In the genomic region with DNA sequence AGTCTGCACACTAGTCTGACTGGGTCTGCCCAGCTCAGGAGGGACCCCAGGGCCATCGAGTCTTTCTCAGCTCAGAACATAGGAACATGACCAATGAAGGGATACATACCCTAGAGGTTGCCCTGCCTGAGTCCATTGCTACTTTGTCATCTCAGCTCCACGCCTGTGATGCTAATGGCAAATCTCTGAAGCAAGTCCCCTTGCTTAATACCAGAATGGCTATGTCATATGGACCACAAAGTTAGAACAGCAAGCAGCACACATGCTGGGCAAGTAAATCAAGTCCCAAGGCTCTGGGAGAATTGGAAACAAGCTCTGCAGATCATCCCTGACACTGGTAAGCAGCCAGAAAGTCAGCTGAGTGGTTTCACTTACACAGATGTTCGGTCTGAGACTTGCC, we compare ENCODE assay signal across 51 mouse cellular contexts. TPM values are rescaled to one million over a fixed set of nuclear protein-coding genes. Genes with fewer than 3 reads are reported as not detected.
"Had no signal": no experiment of that assay in that cellular context is flagged by ENCODE, and none has a peak within 500 bp of the region (broad histone marks: within the 10 kb centered on the region; RNA-seq: fewer than 3 reads in every experiment).

No protein-coding gene starts in this region.

- ATAC-seq: hindbrain, embryonic 16.5 days; hindbrain, postnatal 0 days; inflammation-experienced regulatory T-cells, adult 6 months; intestine, embryonic 15.5 days; intestine, embryonic 16.5 days; intestine, postnatal 0 days had no signal

- H3K27me3 ChIP-seq: heart, embryonic 12.5 days; heart, embryonic 13.5 days; heart, embryonic 15.5 days; hindbrain, embryonic 12.5 days; hindbrain, embryonic 13.5 days; hindbrain, embryonic 15.5 days; intestine, embryonic 15.5 days; kidney, embryonic 15.5 days had no signal

- H3K4me2 ChIP-seq: heart, embryonic 11.5 days; heart, embryonic 12.5 days; heart, embryonic 13.5 days; heart, embryonic 15.5 days; hindbrain, embryonic 12.5 days; hindbrain, embryonic 13.5 days; hindbrain, embryonic 14.5 days; hindbrain, embryonic 15.5 days; intestine, embryonic 15.5 days; kidney, embryonic 15.5 days had no signal

- H3K4me1 ChIP-seq: hindbrain, embryonic 10.5 days; hindbrain, embryonic 12.5 days; hindbrain, embryonic 13.5 days; hindbrain, embryonic 15.5 days; intestine, embryonic 15.5 days had no signal

- H3K9ac ChIP-seq: heart, embryonic 12.5 days; heart, embryonic 13.5 days; heart, embryonic 15.5 days; hindbrain, embryonic 12.5 days; hindbrain, embryonic 13.5 days; hindbrain, embryonic 14.5 days; hindbrain, embryonic 15.5 days; intestine, embryonic 15.5 days; kidney, embryonic 15.5 days had no signal

- H3K9me3 ChIP-seq: heart, embryonic 13.5 days; heart, embryonic 15.5 days; hindbrain, embryonic 10.5 days; hindbrain, embryonic 12.5 days; hindbrain, embryonic 13.5 days; hindbrain, embryonic 15.5 days; intestine, embryonic 15.5 days; kidney, embryonic 15.5 days had no signal

- H3K4me3 ChIP-seq: heart, embryonic 12.5 days; heart, embryonic 13.5 days; heart, embryonic 15.5 days; hindbrain, embryonic 10.5 days; hindbrain, embryonic 12.5 days; hindbrain, embryonic 13.5 days; hindbrain, embryonic 15.5 days; intestine, embryonic 15.5 days; kidney, embryonic 15.5 days; layer of hippocampus, adult 2 months; left cerebral cortex, adult 2 months had no signal

- H3K27ac ChIP-seq: heart, embryonic 13.5 days; heart, embryonic 15.5 days; hindbrain, embryonic 10.5 days; hindbrain, embryonic 12.5 days; hindbrain, embryonic 13.5 days; hindbrain, embryonic 14.5 days; hindbrain, embryonic 15.5 days; hindbrain, postnatal 0 days; intestine, embryonic 15.5 days; kidney, embryonic 15.5 days; kidney, postnatal 0 days; layer of hippocampus, adult 2 months; left cerebral cortex, adult 2 months had no signal

- DNase-seq: heart, postnatal 14 days; heart, postnatal 36 days; heart, postnatal 4 days; kidney, adult 11 months; kidney, adult 18-20 months; kidney, adult 2 months; kidney, adult 8-10 months; kidney, adult 9 months; kidney, postnatal 10 days; kidney, postnatal 14 days; kidney, postnatal 25 days; kidney, postnatal 36 days; kidney, postnatal 4 days; layer of hippocampus, adult 9-11 months; layer of hippocampus, postnatal 36 days had no signal

RNA-seq across cellular contexts. Expression of a gene that starts 42.9 kb away (rescaled TPM):
- total RNA-seq: heart, postnatal 10 days; heart, postnatal 14 days; heart, postnatal 25 days; heart, postnatal 36 days; heart, postnatal 4 days; hematopoietic stem cell, adult 5-6 weeks; hindbrain, postnatal 0 days; layer of hippocampus, adult 18-20 months; layer of hippocampus, adult 2 months; layer of hippocampus, adult 8-10 months; layer of hippocampus, postnatal 10 days; layer of hippocampus, postnatal 14 days; layer of hippocampus, postnatal 25 days; layer of hippocampus, postnatal 36 days; left cerebral cortex, adult 18-20 months; left cerebral cortex, adult 2 months had no signal
- polyA plus RNA-seq: heart, embryonic 11.5 days; heart, embryonic 12.5 days; heart, embryonic 13.5 days; heart, embryonic 14.5 days; heart, embryonic 15.5 days; heart, embryonic 16.5 days; heart, postnatal 0 days; hindbrain, embryonic 10.5 days; hindbrain, embryonic 11.5 days; hindbrain, embryonic 12.5 days; hindbrain, embryonic 13.5 days; hindbrain, embryonic 14.5 days; hindbrain, embryonic 15.5 days; hindbrain, embryonic 16.5 days; hindbrain, postnatal 0 days; inflammation-experienced regulatory T-cells, adult 6 months; intestine, embryonic 14.5 days; intestine, embryonic 15.5 days; intestine, embryonic 16.5 days; intestine, postnatal 0 days; kidney, adult 2 months; kidney, embryonic 14.5 days; kidney, embryonic 15.5 days; kidney, embryonic 16.5 days; kidney, postnatal 0 days; large intestine, adult 2 months had no signal
